Mouse (Mus musculus): ENCODE data around the gene Cryga. TPM values are rescaled to one million over a fixed set of nuclear protein-coding genes. Genes with fewer than 3 reads are reported as not detected.

Gene Cryga
- 1 to 10 TPM in 1 of 2 experiments, under 1 TPM in 1; 0.61 to 1.0 TPM for total RNA-seq (2021)
- long read RNA-seq, experiment 1 = 0 reads
- long read RNA-seq, experiment 2 = 0 reads

DNA sequence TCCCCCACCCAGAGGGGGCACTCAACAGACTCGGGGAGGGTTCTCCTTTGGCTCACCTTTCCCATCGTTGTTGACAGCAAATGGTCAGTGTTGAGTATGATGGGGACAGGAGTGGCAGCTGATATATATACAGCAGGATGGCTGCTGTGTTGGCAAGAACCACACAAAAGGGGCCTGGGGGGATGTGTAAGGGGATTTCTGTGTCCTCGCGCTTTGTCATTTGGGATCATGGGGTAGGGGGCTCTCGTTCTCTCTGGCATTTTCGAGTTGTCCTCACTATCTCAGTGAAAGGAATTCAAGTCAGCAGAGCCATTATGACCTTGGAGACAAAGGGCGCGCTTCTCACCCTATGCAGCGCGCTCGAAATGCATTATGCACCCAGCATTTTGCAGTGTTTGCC lies at the start of gene Cryga:
TSS of gene Cryga (minus strand) at position 101 of the 400 bp plus-strand sequence.
- intact Hi-C loops (cut with DNase I) = no loop called here
- Histone ChIP-seq H3K4me3 (no peak within 1 kb of the TSS), H3K27ac (no peak within 1 kb of the TSS)
- DNase-seq (ENCODE audit: extremely low spot score in 1 of 2, low spot score in 2 of 2) = no peak
- no peak for TF ChIP-seq CTCF (IDR thresholded peaks at IDR 0.05)

DNA sequence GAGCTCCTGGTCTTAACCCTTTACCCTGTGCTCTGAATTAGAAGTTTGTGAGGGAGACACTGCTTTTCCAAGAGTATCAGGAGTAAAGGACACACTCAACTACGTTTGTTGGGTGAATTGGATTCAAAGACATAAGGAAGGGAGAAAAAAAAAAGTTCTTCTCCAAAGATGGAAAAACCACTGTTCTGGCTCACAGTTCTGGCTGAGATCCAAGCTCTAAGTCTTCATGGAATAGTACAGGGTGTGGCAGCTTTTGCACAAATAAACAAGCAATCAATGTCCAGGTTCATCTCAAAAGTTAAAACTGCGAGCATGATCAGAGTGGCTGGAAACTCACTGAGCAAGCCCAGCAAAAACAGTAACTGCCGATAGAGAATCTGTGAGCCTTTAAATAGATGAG lies 44.8 kb upstream of the Cryga start:
- DNase-seq (ENCODE audit: extremely low spot score in 1 of 2, low spot score in 2 of 2) = no peak
- intact Hi-C loops (cut with DNase I) = no loop called here
- no peak for TF ChIP-seq CTCF (IDR thresholded peaks at IDR 0.05)
- Histone ChIP-seq H3K27ac (no peak overlapping the region), H3K4me3 (no peak overlapping the region)

- intact Hi-C loops (cut with DNase I) = no loop called here
- no peak for TF ChIP-seq CTCF (IDR thresholded peaks at IDR 0.05)
- no peak for DNase-seq (ENCODE audit: extremely low spot score in 1 of 2, low spot score in 2 of 2)
- no peak overlapping the region for H3K4me3 ChIP-seq
- H3K27ac ChIP-seq = no peak overlapping the region
These were observed 44.2 kb upstream of the Cryga start for GRCm38 (mm10) chr1:65147326-65147725.

- no peak overlapping the region for H3K4me3 ChIP-seq
- TF ChIP-seq CTCF (IDR thresholded peaks at IDR 0.05) = no peak
- intact Hi-C loops (cut with DNase I) = no loop called here
- no peak for DNase-seq (ENCODE audit: extremely low spot score in 1 of 2, low spot score in 2 of 2)
- no peak overlapping the region for H3K27ac ChIP-seq
These were observed 43.4 kb upstream of the Cryga start for GRCm38 (mm10) chr1:65146601-65147000.

DNA sequence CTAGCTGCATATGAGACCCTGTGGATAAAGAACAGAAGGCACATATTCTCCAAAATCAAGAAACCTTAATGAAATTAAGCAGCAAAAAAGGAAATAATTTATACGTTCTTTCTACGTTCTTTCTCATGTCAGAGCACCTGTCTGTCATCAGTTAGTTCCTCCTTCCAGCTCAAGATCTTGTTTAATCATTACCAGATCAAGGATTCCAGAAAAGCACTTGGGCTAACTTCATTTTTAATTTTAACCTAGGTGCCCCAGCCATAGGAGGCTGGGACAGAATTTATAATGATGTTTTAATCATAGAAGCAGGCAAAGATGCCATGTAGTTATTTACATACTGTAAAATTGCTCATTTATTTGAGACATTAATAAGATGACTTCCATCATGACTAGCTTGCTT lies 41.6 kb upstream of the Cryga start:
- TF ChIP-seq CTCF (IDR thresholded peaks at IDR 0.05) = no peak
- no peak overlapping the region for H3K4me3 ChIP-seq
- intact Hi-C loops (cut with DNase I) = no loop called here
- no peak for DNase-seq (ENCODE audit: extremely low spot score in 1 of 2, low spot score in 2 of 2)
- no peak overlapping the region for H3K27ac ChIP-seq

DNA sequence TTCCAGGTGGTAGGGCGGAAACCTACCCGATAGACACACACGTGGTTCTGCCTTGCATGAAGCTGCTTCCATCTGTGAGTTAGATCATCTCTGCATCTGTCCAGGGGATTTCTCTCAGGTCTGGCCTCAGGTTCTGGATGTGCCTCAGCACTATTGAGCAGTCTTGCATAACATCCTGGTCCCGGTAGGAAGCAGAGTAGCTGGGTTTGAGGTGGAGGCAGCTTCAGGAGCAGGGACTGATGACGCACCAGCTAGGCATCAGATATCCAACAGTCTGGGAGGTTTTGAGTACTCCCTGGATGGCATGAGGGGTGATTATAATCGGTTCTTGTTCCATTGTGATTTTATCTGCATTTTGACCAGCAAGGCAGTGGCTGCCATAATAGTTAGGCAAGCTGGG lies 34.4 kb upstream of the Cryga start:
- Histone ChIP-seq H3K4me3 (no peak overlapping the region), H3K27ac (no peak overlapping the region)
- no peak for TF ChIP-seq CTCF (IDR thresholded peaks at IDR 0.05)
- DNase-seq (ENCODE audit: extremely low spot score in 1 of 2, low spot score in 2 of 2) = no peak
- intact Hi-C loops (cut with DNase I) = no loop called here

DNA sequence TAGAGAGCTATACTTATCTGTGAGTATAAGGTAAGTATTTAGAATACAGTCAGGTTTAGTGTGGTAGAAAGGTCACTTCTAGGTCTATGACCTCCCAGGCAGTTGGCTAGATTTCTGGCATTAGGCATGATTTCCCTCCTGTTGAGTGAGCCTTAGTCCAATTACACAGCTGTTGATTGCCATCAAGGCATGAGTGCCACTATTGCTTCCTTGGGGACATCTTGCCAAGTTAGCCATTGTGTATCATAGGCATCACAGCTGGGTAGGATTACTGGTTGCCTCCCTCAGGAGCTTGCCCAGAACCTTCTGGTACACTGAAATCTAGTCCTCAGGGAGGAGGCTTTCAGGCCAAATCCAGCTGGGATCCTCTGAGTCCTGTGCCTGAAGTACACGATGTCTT lies 29.7 kb upstream of the Cryga start:
- TF ChIP-seq CTCF (IDR thresholded peaks at IDR 0.05) = no peak
- no peak for DNase-seq (ENCODE audit: extremely low spot score in 1 of 2, low spot score in 2 of 2)
- intact Hi-C loops (cut with DNase I) = no loop called here
- H3K4me3 ChIP-seq = no peak overlapping the region
- H3K27ac ChIP-seq = no peak overlapping the region

- Histone ChIP-seq H3K4me3 (no peak overlapping the region), H3K27ac (no peak overlapping the region)
- intact Hi-C loops (cut with DNase I) = no loop called here
- DNase-seq (ENCODE audit: extremely low spot score in 1 of 2, low spot score in 2 of 2) = no peak
- no peak for TF ChIP-seq CTCF (IDR thresholded peaks at IDR 0.05)
These were observed 28.5 kb upstream of the Cryga start for GRCm38 (mm10) chr1:65131671-65132070.

- TF ChIP-seq CTCF (IDR thresholded peaks at IDR 0.05) = no peak
- Histone ChIP-seq H3K27ac (no peak overlapping the region; the same call in 1 of the 2 replicates), H3K4me3 (no peak overlapping the region)
- intact Hi-C loops (cut with DNase I) = no loop called here
- DNase-seq (ENCODE audit: extremely low spot score in 1 of 2, low spot score in 2 of 2) = no peak
These were observed 27.1 kb upstream of the Cryga start for GRCm38 (mm10) chr1:65130226-65130625.

DNA sequence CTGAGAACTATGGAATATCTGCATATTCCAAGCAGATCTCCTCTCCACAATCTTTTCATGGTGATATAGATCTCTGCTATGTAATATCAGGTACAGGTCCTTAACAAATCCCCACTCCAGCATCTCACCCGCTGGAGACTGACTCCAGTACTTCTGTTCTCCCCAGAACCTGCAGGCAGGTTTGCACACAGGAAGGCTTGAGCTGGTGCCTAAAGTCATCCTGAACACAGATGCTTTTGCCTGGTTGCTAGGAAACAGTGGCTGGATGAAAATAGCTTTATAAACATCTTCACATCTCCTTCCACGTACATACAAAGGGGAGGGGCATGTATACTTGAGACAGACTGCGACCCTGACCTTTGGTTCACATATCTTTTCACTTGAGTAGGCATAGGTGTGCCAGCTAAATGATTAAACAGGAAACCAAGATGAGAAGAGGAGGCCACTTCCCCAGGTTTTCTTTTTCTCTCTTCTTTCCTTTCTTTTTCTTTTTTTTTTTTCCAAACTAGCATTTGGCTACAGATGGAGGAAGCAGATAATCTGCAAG lies 26.5 kb upstream of the Cryga start:
- intact Hi-C loops (cut with DNase I) = no loop called here
- TF ChIP-seq CTCF (IDR thresholded peaks at IDR 0.05) = no peak
- DNase-seq (ENCODE audit: extremely low spot score in 1 of 2, low spot score in 2 of 2) = no peak
- Histone ChIP-seq H3K27ac (no peak overlapping the region; the same call in 1 of the 2 replicates), H3K4me3 (no peak overlapping the region)

DNA sequence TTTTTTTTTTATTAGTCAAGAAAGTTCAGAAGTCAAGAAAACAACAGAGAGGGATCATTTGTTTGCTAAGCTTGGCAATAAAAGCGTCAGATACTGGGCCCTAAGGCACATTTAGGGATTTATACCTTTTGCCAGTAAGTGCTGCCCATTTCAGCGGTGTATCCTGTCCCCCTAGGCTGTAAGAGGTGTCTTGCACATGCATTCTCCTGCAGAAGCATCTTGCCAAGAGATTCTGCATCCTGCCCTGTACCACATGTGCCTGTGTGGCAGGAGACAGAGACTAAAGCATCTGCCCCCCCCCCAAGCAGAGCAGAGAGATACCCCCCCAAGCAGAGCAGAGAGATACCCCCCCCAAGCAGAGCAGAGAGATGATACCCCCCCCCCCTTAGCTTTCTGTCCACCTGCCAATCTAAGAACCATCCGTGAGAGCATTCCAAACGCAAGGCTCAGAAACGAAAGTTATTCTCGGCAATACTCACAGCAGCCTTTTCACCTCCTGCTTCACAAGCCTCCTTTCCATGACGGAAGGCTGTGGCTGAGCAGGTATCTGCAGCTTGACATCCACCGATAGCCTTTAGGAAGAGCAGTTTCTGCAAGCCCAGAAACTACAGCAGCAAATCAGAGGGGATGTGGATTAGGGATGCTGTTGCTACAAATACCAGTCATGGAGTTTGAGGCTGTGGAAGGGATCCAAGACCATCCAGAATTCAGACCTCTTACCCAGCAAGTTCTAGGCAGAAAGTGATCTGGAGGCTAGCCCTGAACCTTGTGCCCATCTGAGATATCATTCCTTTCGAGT lies 19.6 kb upstream of the Cryga start, which contains the start of gene D630023F18Rik:
TSS of gene D630023F18Rik (minus strand) at position 641 of the 799 bp plus-strand sequence.
- intact Hi-C loops (cut with DNase I) = no loop called here
- TF ChIP-seq CTCF (IDR thresholded peaks at IDR 0.05) = no peak
- DNase-seq (ENCODE audit: extremely low spot score in 1 of 2, low spot score in 2 of 2) = peak; percentile 19 to 23
- Histone ChIP-seq H3K27ac (no peak within 1 kb of the TSS), H3K4me3 (peak within 1 kb of the TSS; percentile 52)

GRCm38 (mm10) chr1:65119438-65119837 lies 16.3 kb upstream of the Cryga start, which contains the start of gene Gm28845:
TSS of gene Gm28845 (minus strand) at chr1:65119558.
- Histone ChIP-seq H3K27ac (no peak within 1 kb of the TSS), H3K4me3 (no peak within 1 kb of the TSS)
- DNase-seq (ENCODE audit: extremely low spot score in 1 of 2, low spot score in 2 of 2) = no peak
- TF ChIP-seq CTCF (IDR thresholded peaks at IDR 0.05) = no peak
- intact Hi-C loops (cut with DNase I) = no loop called here
